15 mouse cellular contexts compared by ENCODE assay signal in genomic region chr13:20828728-20829127, GRCm38 (mm10). TPM values are rescaled to one million over a fixed set of nuclear protein-coding genes. Genes with fewer than 3 reads are reported as not detected.
"Had no signal": no experiment of that assay in that cellular context is flagged by ENCODE, and none has a peak within 500 bp of the region (broad histone marks: within the 10 kb centered on the region; RNA-seq: fewer than 3 reads in every experiment).

No protein-coding gene starts in this region.

- H3K36me3 ChIP-seq: limb, embryonic 15.5 days; liver, embryonic 12.5 days; midbrain, embryonic 10.5 days; neural tube, embryonic 15.5 days had no signal

- DNase-seq: layer of hippocampus, adult 9-11 months; lung, embryonic 14.5 days; lung, postnatal 10 days; lung, postnatal 4 days; midbrain, embryonic 14.5 days; right cerebral cortex, adult 18-20 months; right cerebral cortex, postnatal 25 days; thymus, postnatal 36 days had no signal

- ATAC-seq: hindbrain, postnatal 0 days; liver, embryonic 12.5 days had no signal

- H3K27ac ChIP-seq: hindbrain, postnatal 0 days; kidney, postnatal 0 days; limb, embryonic 15.5 days; liver, embryonic 12.5 days; midbrain, embryonic 10.5 days; neural tube, embryonic 15.5 days had no signal

- H3K9ac ChIP-seq: limb, embryonic 15.5 days; liver, embryonic 12.5 days; lung, embryonic 14.5 days; neural tube, embryonic 15.5 days had no signal

- H3K4me2 ChIP-seq: limb, embryonic 15.5 days; liver, embryonic 12.5 days; lung, embryonic 14.5 days; neural tube, embryonic 15.5 days had no signal

- H3K4me1 ChIP-seq: limb, embryonic 15.5 days; liver, embryonic 12.5 days; midbrain, embryonic 10.5 days; neural tube, embryonic 15.5 days had no signal

- H3K9me3 ChIP-seq: limb, embryonic 15.5 days; liver, embryonic 12.5 days; midbrain, embryonic 10.5 days; neural tube, embryonic 15.5 days had no signal

- H3K4me3 ChIP-seq: limb, embryonic 15.5 days; liver, embryonic 12.5 days; midbrain, embryonic 10.5 days; myocyte; neural tube, embryonic 15.5 days had no signal

- H3K27me3 ChIP-seq: limb, embryonic 15.5 days; liver, embryonic 12.5 days; neural tube, embryonic 15.5 days had no signal

RNA-seq across cellular contexts. Expression of gene Aoah, which starts 34.8 kb away (rescaled TPM):
- polyA plus RNA-seq: myocyte had no signal
